Mouse (Mus musculus): ENCODE data around the gene Rhbdd1.

DNA sequence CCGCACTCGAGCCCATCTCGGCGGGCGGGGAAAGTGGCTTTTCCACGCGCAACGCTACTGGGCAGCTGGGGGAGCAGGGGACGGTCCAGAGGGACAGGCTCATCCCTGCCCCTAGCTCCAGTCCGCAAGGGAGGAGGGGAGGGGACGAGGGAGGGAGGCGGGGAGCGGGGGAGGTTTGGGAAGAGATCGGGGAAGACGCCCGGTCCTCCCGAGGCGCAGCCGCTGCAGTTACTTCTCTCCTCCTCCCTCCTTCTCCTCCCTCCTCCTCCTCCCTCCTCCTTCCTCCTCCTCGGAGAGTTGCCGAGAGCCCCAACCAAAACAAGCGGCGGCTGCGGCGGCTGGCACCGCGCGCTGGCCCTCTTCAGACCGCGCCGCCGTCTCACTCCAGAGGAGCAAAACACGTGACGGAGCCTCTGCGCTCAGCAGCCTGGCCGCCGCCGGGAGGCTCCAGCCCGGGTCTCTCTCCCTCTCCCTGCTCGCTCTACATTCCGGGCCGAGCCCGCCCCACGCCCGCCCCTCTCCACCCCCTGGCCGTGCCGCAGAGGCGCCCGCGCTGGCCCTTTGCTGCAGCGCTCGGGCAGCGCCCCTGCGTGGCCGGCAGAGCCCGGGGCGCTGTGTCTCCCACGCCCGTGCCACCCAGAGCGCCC lies 25.0 kb upstream of the Rhbdd1 start, which contains the start of gene Irs1:
- no peak for TF ChIP-seq CTCF (conservative IDR thresholded peaks at IDR 0.05 in 1 of 2, IDR thresholded peaks at IDR 0.05 in 1 of 2; ENCODE audit: low read depth in 2 of 2, low read length in 2 of 2)
- TF ChIP-seq TBP (conservative IDR thresholded peaks at IDR 0.05; ENCODE audit: low read depth, low read length) = no peak
- no peak for TF ChIP-seq NRF1 (IDR thresholded peaks at IDR 0.05; ENCODE audit: low read depth, low read length)
- no peak for TF ChIP-seq MAX (IDR thresholded peaks at IDR 0.05; ENCODE audit: low read length)
- TF ChIP-seq HCFC1 (IDR thresholded peaks at IDR 0.05; ENCODE audit: low read depth, low read length) = no peak
- no peak for TF ChIP-seq ETS1 (conservative IDR thresholded peaks at IDR 0.05; ENCODE audit: low read depth, low read length)
